Mouse (Mus musculus) cerebellum, adult 18-20 months (tissue): ENCODE data around the gene Sephs1.
"Not testable (repeated sequence)": the region's sequence is repeated elsewhere in the genome, so short reads cannot be mapped to it uniquely, and the experiment has no call there.

Experiments
- DNase-seq, 2 experiments: peaks; one replicate each; pipeline ENCODE4 v3.0.0; 2021

Gene Sephs1

GRCm38 (mm10) chr2:4908771-4909315 is 27.5 kb downstream of the Sephs1 start:
- no peak for DNase-seq

- DNase-seq, result no peak
Observed at GRCm38 (mm10) chr2:4909909-4910308, 28.5 kb downstream of the Sephs1 start.

GRCm38 (mm10) chr2:4910521-4910920 is 29.2 kb downstream of the Sephs1 start:
- DNase-seq, result no peak

GRCm38 (mm10) chr2:4913949-4914348 is 32.6 kb downstream of the Sephs1 start:
- no peak for DNase-seq

GRCm38 (mm10) chr2:4916037-4916436 is 34.7 kb downstream of the Sephs1 start:
- no peak for DNase-seq

- peak; percentile 54 to 77 for DNase-seq
Observed at GRCm38 (mm10) chr2:4917326-4918021, 36.1 kb downstream of the Sephs1 start.

GRCm38 (mm10) chr2:4918860-4919739 is 37.7 kb downstream of the Sephs1 start, which contains the start of gene Phyh:
Gene Phyh (plus strand): TSS chr2:4919019.
- peak; percentile 88 to 95 for DNase-seq

GRCm38 (mm10) chr2:4921019-4921418 is 39.7 kb downstream of the Sephs1 start:
- DNase-seq, result no peak

GRCm38 (mm10) chr2:4922476-4923164 is 41.3 kb downstream of the Sephs1 start:
- no peak for DNase-seq

GRCm38 (mm10) chr2:4927391-4927790 is 46.0 kb downstream of the Sephs1 start:
- no peak for DNase-seq

GRCm38 (mm10) chr2:4929230-4929629 is 47.9 kb downstream of the Sephs1 start:
- DNase-seq, result no peak

GRCm38 (mm10) chr2:4934516-4934915 is 53.2 kb downstream of the Sephs1 start:
- DNase-seq, result no peak

- no peak for DNase-seq
Observed at GRCm38 (mm10) chr2:4937931-4938330, 56.6 kb downstream of the Sephs1 start.

- DNase-seq, result no peak
Observed at GRCm38 (mm10) chr2:4940861-4941260, 59.5 kb downstream of the Sephs1 start.

GRCm38 (mm10) chr2:4949691-4950090 is 68.3 kb downstream of the Sephs1 start:
- DNase-seq, result not testable (repeated sequence)

GRCm38 (mm10) chr2:4950986-4951385 is 69.6 kb downstream of the Sephs1 start:
- no peak for DNase-seq

GRCm38 (mm10) chr2:4954216-4954760 is 72.9 kb downstream of the Sephs1 start:
- DNase-seq, result no peak

GRCm38 (mm10) chr2:4958039-4958438 is 76.7 kb downstream of the Sephs1 start:
- DNase-seq, result no peak
